Mouse (Mus musculus): ENCODE measurements around the gene Styxl1. TPM values are rescaled to one million over a fixed set of nuclear protein-coding genes. Genes with fewer than 3 reads are reported as not detected.

Gene Styxl1
- polyA plus RNA-seq, 2 experiments, result 0.08 to 0.15 TPM

GRCm38 (mm10) chr5:135803135-135803534 is 24.9 kb upstream of the Styxl1 start:
- TF ChIP-seq POLR2A (IDR thresholded peaks at IDR 0.05; ENCODE audit: borderline replicate concordance, extremely low read depth, insufficient read depth, insufficient read length), result no peak
- DNase-seq (ENCODE audit: low spot score) (no peak), ATAC-seq (ENCODE audit: low FRiP score, low read depth) (no peak)
- H3K27ac ChIP-seq (replicated peaks; ENCODE audit: low read depth, low read length), result no peak overlapping the region
- H3K4me1 ChIP-seq (ENCODE audit: control insufficient read depth, insufficient read depth, low read length), result 0 out of 2 replicates have a peak, but pooled peaks cover 7% of the 10 kb centered on the region
- WGBS, result 54% methylated on average over 4 of the region's 4 CpGs
- H3K36me3 ChIP-seq (ENCODE audit: control insufficient read depth, insufficient read depth, low read length), result no peaks in the 10 kb centered on the region
- no peaks in the 10 kb centered on the region for H3K9me3 ChIP-seq (ENCODE audit: control insufficient read depth, low read length)
- H3K27me3 ChIP-seq (ENCODE audit: control insufficient read depth, insufficient read depth, low read length), result no peaks in the 10 kb centered on the region
- no peak overlapping the region for H3K9ac ChIP-seq (ENCODE audit: low read depth, low read length, severe bottlenecking)
- H3K4me2 ChIP-seq (replicated peaks; ENCODE audit: low read depth, low read length, severe bottlenecking), result no peak overlapping the region
- H3K4me3 ChIP-seq (replicated peaks; ENCODE audit: low read length), result no peak overlapping the region

GRCm38 (mm10) chr5:135802641-135803040 is 24.5 kb upstream of the Styxl1 start:
- DNase-seq (ENCODE audit: low spot score), result no peak
- no peak overlapping the region for H3K9ac ChIP-seq (ENCODE audit: low read depth, low read length, severe bottlenecking)
- no peak for TF ChIP-seq POLR2A (IDR thresholded peaks at IDR 0.05; ENCODE audit: borderline replicate concordance, extremely low read depth, insufficient read depth, insufficient read length)
- no peak overlapping the region for H3K4me3 ChIP-seq (replicated peaks; ENCODE audit: low read length)
- no peaks in the 10 kb centered on the region for H3K36me3 ChIP-seq (ENCODE audit: control insufficient read depth, insufficient read depth, low read length)
- H3K4me1 ChIP-seq (ENCODE audit: control insufficient read depth, insufficient read depth, low read length), result 0 out of 2 replicates have a peak, but pooled peaks cover 7% of the 10 kb centered on the region
- no peaks in the 10 kb centered on the region for H3K9me3 ChIP-seq (ENCODE audit: control insufficient read depth, low read length)
- H3K27ac ChIP-seq (replicated peaks; ENCODE audit: low read depth, low read length), result no peak overlapping the region
- ATAC-seq (ENCODE audit: low FRiP score, low read depth), result no peak
- no peak overlapping the region for H3K4me2 ChIP-seq (replicated peaks; ENCODE audit: low read depth, low read length, severe bottlenecking)
- WGBS, result 85% methylated on average over 8 of the region's 8 CpGs
- no peaks in the 10 kb centered on the region for H3K27me3 ChIP-seq (ENCODE audit: control insufficient read depth, insufficient read depth, low read length)

- Histone ChIP-seq H3K4me2 (replicated peaks; ENCODE audit: low read depth, low read length, severe bottlenecking) (no peak overlapping the region), H3K9ac (ENCODE audit: low read depth, low read length, severe bottlenecking) (no peak overlapping the region), H3K4me1 (ENCODE audit: control insufficient read depth, insufficient read depth, low read length) (0 out of 2 replicates have a peak, but pooled peaks cover 7% of the 10 kb centered on the region), H3K27ac (replicated peaks; ENCODE audit: low read depth, low read length) (no peak overlapping the region), H3K4me3 (replicated peaks; ENCODE audit: low read length) (no peak overlapping the region), H3K27me3 (ENCODE audit: control insufficient read depth, insufficient read depth, low read length) (no peaks in the 10 kb centered on the region), H3K36me3 (ENCODE audit: control insufficient read depth, insufficient read depth, low read length) (no peaks in the 10 kb centered on the region), H3K9me3 (ENCODE audit: control insufficient read depth, low read length) (no peaks in the 10 kb centered on the region)
- ATAC-seq (ENCODE audit: low FRiP score, low read depth) (0 out of 2 replicates have a peak, but pooled peaks have one; percentile 30), DNase-seq (ENCODE audit: low spot score) (peak; percentile 40)
- WGBS, result 0% methylated on average over 6 of the region's 6 CpGs
- TF ChIP-seq POLR2A (IDR thresholded peaks at IDR 0.05; ENCODE audit: borderline replicate concordance, extremely low read depth, insufficient read depth, insufficient read length), result no peak
Measured at GRCm38 (mm10) chr5:135800927-135801326, 22.7 kb upstream of the Styxl1 start.

GRCm38 (mm10) chr5:135799746-135800145 is 21.6 kb upstream of the Styxl1 start:
- no peak for TF ChIP-seq POLR2A (IDR thresholded peaks at IDR 0.05; ENCODE audit: borderline replicate concordance, extremely low read depth, insufficient read depth, insufficient read length)
- Histone ChIP-seq H3K27ac (replicated peaks; ENCODE audit: low read depth, low read length) (no peak overlapping the region), H3K36me3 (ENCODE audit: control insufficient read depth, insufficient read depth, low read length) (no peaks in the 10 kb centered on the region), H3K4me1 (ENCODE audit: control insufficient read depth, insufficient read depth, low read length) (peaks cover 10% of the 10 kb centered on the region), H3K9me3 (ENCODE audit: control insufficient read depth, low read length) (no peaks in the 10 kb centered on the region), H3K4me2 (replicated peaks; ENCODE audit: low read depth, low read length, severe bottlenecking) (no peak overlapping the region), H3K27me3 (ENCODE audit: control insufficient read depth, insufficient read depth, low read length) (no peaks in the 10 kb centered on the region), H3K4me3 (replicated peaks; ENCODE audit: low read length) (no peak overlapping the region), H3K9ac (ENCODE audit: low read depth, low read length, severe bottlenecking) (no peak overlapping the region)
- WGBS, result 43% methylated on average over 4 of the region's 4 CpGs
- no peak for ATAC-seq (ENCODE audit: low FRiP score, low read depth)
- DNase-seq (ENCODE audit: low spot score), result no peak

GRCm38 (mm10) chr5:135794859-135795181 is 16.6 kb upstream of the Styxl1 start:
- Histone ChIP-seq H3K27me3 (ENCODE audit: control insufficient read depth, insufficient read depth, low read length) (no peaks in the 10 kb centered on the region), H3K4me2 (replicated peaks; ENCODE audit: low read depth, low read length, severe bottlenecking) (peak overlapping the region; percentile 45), H3K27ac (replicated peaks; ENCODE audit: low read depth, low read length) (no peak overlapping the region), H3K4me1 (ENCODE audit: control insufficient read depth, insufficient read depth, low read length) (peaks cover 5% of the 10 kb centered on the region), H3K36me3 (ENCODE audit: control insufficient read depth, insufficient read depth, low read length) (peaks cover 22% of the 10 kb centered on the region), H3K4me3 (replicated peaks; ENCODE audit: low read length) (peak overlapping the region; percentile 25), H3K9me3 (ENCODE audit: control insufficient read depth, low read length) (no peaks in the 10 kb centered on the region), H3K9ac (ENCODE audit: low read depth, low read length, severe bottlenecking) (peak overlapping the region; percentile 38; the same call in 1 of the 2 replicates)
- 13% methylated on average over 5 of the region's 5 CpGs for WGBS
- ATAC-seq (ENCODE audit: low FRiP score, low read depth) (peak; percentile 27; the same call in 1 of the 2 replicates), DNase-seq (ENCODE audit: low spot score) (no peak)
- TF ChIP-seq POLR2A (IDR thresholded peaks at IDR 0.05; ENCODE audit: borderline replicate concordance, extremely low read depth, insufficient read depth, insufficient read length), result no peak
